Mouse (Mus musculus) E14TG2a.4 (cell line): ENCODE results near the gene Nosip.

Experiments used
- CTCF ChIP-seq: conservative IDR thresholded peaks from 2 replicates; pipeline ENCODE4 v1.5.1; 2014; ENCODE audit warnings: low read length
- NANOG ChIP-seq: IDR thresholded peaks from 2 replicates; pipeline ENCODE4 v1.6.1; 2014; ENCODE audit warnings: borderline replicate concordance, low read length, mixed read lengths
- POU5F1 ChIP-seq: IDR thresholded peaks from 2 replicates; pipeline ENCODE4 v1.6.1; 2014; ENCODE audit warnings: low read length, borderline replicate concordance

DNA sequence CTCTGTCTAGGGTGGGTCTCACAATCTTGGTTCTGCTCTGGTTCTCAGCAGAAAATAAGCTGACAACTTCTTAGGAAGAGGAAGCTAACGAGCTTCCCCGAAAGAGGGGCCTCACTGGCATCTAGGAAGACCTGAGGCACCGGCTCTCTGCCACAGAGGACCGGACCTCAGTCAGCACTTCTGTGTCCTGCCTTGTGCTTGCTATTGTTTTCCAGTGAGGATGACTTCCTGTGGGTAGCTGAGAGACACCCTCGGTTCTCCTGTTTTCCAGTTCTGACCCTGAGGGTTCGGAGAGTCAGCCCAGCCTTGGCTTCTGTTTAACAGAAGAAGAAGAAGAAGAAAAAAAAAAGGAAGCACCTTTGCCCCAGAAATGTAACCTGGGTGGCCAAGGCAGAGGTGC lies 35.2 kb downstream of the Nosip start:
- TF ChIP-seq CTCF (no peak), NANOG (no peak), POU5F1 (no peak)
